Comparison of ENCODE assay signal across 11 mouse cellular contexts in the genomic region with DNA sequence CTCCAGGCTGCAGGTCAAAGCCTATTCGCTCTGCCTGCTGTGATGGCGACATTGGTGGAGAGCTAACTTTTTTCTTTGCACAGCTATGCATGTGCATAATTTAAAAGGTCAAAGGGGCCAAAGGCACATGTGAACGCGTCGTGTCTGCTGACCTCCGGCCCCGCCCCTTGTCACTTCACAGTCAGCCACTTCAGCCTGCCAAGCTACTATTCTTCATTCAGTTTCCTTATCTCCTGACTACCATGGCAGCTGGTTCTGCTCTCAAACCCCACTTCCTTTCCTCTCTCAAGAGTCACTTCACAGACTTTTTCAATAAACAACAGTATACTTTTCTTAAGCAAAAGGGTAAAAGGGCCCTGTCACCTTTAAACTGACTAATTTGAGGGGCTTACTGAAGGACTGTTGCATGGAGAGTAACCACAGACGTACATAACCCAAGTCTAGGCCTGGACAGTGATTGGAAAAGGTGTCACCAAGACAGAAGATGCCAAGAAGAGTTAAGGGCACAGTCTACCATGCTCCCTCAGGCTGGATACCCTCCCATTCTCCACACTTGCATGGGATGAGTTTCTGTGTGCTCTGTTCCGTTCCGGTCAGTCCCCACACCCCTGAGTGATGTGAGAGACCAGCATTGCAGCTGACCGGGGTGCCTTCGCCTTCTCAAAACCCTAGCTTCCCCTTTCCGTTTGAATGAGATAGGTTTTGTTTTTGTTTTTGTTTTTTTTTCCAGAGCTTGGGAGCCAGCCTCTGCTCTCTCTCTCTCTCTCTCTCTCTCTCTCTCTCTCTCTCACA. TPM values are rescaled to one million over a fixed set of nuclear protein-coding genes. Genes with fewer than 3 reads are reported as not detected.
A peak's percentile ranks its signal among the peaks of the same experiment; 100 is the strongest.
DNase-seq lines count a peak whose midpoint lies in the region; ATAC-seq and TF ChIP-seq lines count a peak whose summit lies in the region.
"Had no signal": no experiment of that assay in that cellular context is flagged by ENCODE, and none has a peak within 500 bp of the region (broad histone marks: within the 10 kb centered on the region; RNA-seq: fewer than 3 reads in every experiment).

No protein-coding gene starts in this region.

- H3K4me1 ChIP-seq in brown adipose tissue, adult 24 weeks (ENCODE audit: control insufficient read depth, insufficient read depth, insufficient read length, low read length), result peaks cover 18% of the 10 kb centered on the region

- intact Hi-C loops in gastrocnemius, adult 2 months (cut with DNase I), result no loop called here

- H3K27ac ChIP-seq in gastrocnemius, adult 2 months, result peak overlapping the region; percentile 90
- peak overlapping the region; percentile 10 for H3K27ac ChIP-seq in brown adipose tissue, adult 24 weeks (replicated peaks; ENCODE audit: low read depth, low read length)
- H3K27ac ChIP-seq: forebrain, embryonic 10.5 days had no signal

- TF ChIP-seq CTCF in gastrocnemius, adult 2 months (IDR thresholded peaks at IDR 0.05), result no peak

- no peak for DNase-seq in gastrocnemius, adult 2 months
- no peak for DNase-seq in gastrocnemius, postnatal 25 days
- DNase-seq in liver, result peak; percentile 61
- no peak for DNase-seq in layer of hippocampus, adult 9-11 months
- no peak for DNase-seq in gastrocnemius, postnatal 10 days
- no peak for DNase-seq in cerebellum, postnatal 10 days
- DNase-seq: B cell, adult 2 months had no signal

- H3K4me3 ChIP-seq in gastrocnemius, adult 2 months, result no peak overlapping the region
- no peak overlapping the region for H3K4me3 ChIP-seq in brown adipose tissue, adult 24 weeks (ENCODE audit: insufficient read depth, low read depth, low read length)
- H3K4me3 ChIP-seq: forebrain, embryonic 10.5 days had no signal

- ATAC-seq in megakaryocyte-erythroid progenitor cell, adult 5-6 weeks (replicated peaks; ENCODE audit: low FRiP score, low TSS enrichment, poor library complexity, severe bottlenecking), result peak; percentile 73

RNA-seq across cellular contexts. Expression of a gene that starts 10.3 kb away (rescaled TPM):
- 1,000 to 10,000 TPM; 2,441 to 2,897 TPM for total RNA-seq in gastrocnemius, adult 2 months (2021)
- total RNA-seq in gastrocnemius, postnatal 25 days (2021), result 1,000 to 10,000 TPM; 2,738 to 2,745 TPM
- 1,796 and 2,267 TPM in 2 replicates for polyA plus RNA-seq in brown adipose tissue, adult 24 weeks (2012; ENCODE audit: insufficient read depth, insufficient read length, missing spikeins)
- 663 and 668 TPM in 2 replicates for total RNA-seq in megakaryocyte-erythroid progenitor cell, adult 5-6 weeks (2014; fragmentation: Nextera tagmentation)
- total RNA-seq in megakaryocyte-erythroid progenitor cell, adult 5-6 weeks (2017), result 397 and 483 TPM in 2 replicates
- 1,000 to 10,000 TPM; 1,967 to 2,342 TPM for total RNA-seq in gastrocnemius, postnatal 10 days (2021)

RNA-seq across cellular contexts. Expression of a gene that starts 30.0 kb away (rescaled TPM):
- not detected for total RNA-seq in gastrocnemius, adult 2 months (2021)
- total RNA-seq in gastrocnemius, postnatal 25 days (2021), result not detected
- polyA plus RNA-seq in brown adipose tissue, adult 24 weeks (2012; ENCODE audit: insufficient read depth, insufficient read length, missing spikeins), result not detected in 2 replicates
- total RNA-seq in megakaryocyte-erythroid progenitor cell, adult 5-6 weeks (2014; fragmentation: Nextera tagmentation), result not detected in 2 replicates
- not detected in 2 replicates for total RNA-seq in megakaryocyte-erythroid progenitor cell, adult 5-6 weeks (2017)
- not detected for total RNA-seq in gastrocnemius, postnatal 10 days (2021)
- total RNA-seq: left cerebral cortex, adult 18-20 months had no signal

RNA-seq across cellular contexts. Expression of a gene that starts 35.1 kb away (rescaled TPM):
- 10 to 100 TPM; 17.7 to 18.6 TPM for total RNA-seq in gastrocnemius, adult 2 months (2021)
- total RNA-seq in gastrocnemius, postnatal 25 days (2021), result 10 to 100 TPM; 13.0 to 15.3 TPM
- 17.6 and 24.3 TPM in 2 replicates for polyA plus RNA-seq in brown adipose tissue, adult 24 weeks (2012; ENCODE audit: insufficient read depth, insufficient read length, missing spikeins)
- 64.4 and 68.6 TPM in 2 replicates for total RNA-seq in megakaryocyte-erythroid progenitor cell, adult 5-6 weeks (2014; fragmentation: Nextera tagmentation)
- 144 and 158 TPM in 2 replicates for total RNA-seq in megakaryocyte-erythroid progenitor cell, adult 5-6 weeks (2017)
- total RNA-seq in gastrocnemius, postnatal 10 days (2021), result 10 to 100 TPM; 18.3 to 23.4 TPM

RNA-seq across cellular contexts. Expression of a gene that starts 35.1 kb away (rescaled TPM):
- 10 to 100 TPM in 1 of 2 experiments, 1 to 10 TPM in 1; 9.7 to 11.3 TPM for total RNA-seq in gastrocnemius, adult 2 months (2021)
- total RNA-seq in gastrocnemius, postnatal 25 days (2021), result 10 to 100 TPM in 1 of 2 experiments, 1 to 10 TPM in 1; 9.8 to 10.9 TPM
- 11.9 and 13.5 TPM in 2 replicates for polyA plus RNA-seq in brown adipose tissue, adult 24 weeks (2012; ENCODE audit: insufficient read depth, insufficient read length, missing spikeins)
- total RNA-seq in megakaryocyte-erythroid progenitor cell, adult 5-6 weeks (2014; fragmentation: Nextera tagmentation), result 21.2 and 21.7 TPM in 2 replicates
- total RNA-seq in megakaryocyte-erythroid progenitor cell, adult 5-6 weeks (2017), result 16.2 and 25.1 TPM in 2 replicates
- total RNA-seq in gastrocnemius, postnatal 10 days (2021), result 10 to 100 TPM; 12.1 to 16.0 TPM
